Mouse (Mus musculus) retina, embryonic 14.5 days (tissue): ENCODE measurements around the gene Zpbp2.
"Not testable (repeated sequence)": the region's sequence is repeated elsewhere in the genome, so short reads cannot be mapped to it uniquely, and the experiment has no call there.

Experiments
- DNase-seq: peaks from one replicate; pipeline ENCODE4 v3.0.0-alpha.2; 2015; ENCODE audit warnings: low spot score

Gene Zpbp2

GRCm38 (mm10) chr11:98589306-98589705 is 38.4 kb downstream of the Zpbp2 start:
- DNase-seq = no peak

DNA sequence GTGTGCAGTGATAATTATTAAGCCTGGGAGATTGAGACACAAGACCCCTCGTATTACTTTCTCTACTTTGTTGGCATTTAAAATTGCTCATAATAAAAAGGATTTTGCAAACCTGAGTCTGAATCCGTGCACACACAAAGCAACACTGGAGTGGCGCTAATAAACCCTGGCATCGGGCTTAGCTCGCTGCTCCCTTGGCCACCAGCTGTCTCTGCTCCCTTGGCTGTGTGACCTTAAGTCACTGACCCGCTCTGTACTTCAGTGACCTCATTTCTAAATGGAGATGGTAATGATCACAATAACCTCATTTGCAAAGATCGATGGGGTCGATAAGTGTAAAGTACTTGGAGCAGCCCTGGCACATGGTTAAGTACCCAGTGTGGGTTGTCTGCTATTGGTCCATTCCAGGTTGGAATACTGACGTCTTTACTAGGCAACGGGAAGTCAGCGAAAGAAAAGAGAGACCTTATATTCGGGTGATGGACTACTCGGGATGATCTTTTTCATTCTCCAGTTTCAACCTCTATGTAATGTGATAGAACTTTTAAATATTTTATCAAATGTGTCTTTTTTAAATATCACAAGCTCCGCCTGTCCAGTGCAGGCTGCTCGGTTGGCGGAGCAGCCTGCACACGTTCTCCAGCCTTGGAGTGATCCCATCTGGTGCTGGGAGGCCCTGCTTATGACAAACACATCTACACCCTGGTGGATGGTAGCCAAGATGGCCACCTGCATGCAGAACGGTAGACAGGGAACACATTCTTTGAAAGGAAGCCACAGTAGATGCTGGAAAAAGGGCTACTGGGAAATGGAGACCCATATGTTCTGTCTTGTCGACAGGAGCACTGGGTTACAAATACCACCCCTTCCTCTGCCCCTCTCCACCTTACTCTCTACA is 39.9 kb downstream of the Zpbp2 start:
- DNase-seq = peak; percentile 57

GRCm38 (mm10) chr11:98595021-98595420 is 44.1 kb downstream of the Zpbp2 start:
- no peak for DNase-seq

DNA sequence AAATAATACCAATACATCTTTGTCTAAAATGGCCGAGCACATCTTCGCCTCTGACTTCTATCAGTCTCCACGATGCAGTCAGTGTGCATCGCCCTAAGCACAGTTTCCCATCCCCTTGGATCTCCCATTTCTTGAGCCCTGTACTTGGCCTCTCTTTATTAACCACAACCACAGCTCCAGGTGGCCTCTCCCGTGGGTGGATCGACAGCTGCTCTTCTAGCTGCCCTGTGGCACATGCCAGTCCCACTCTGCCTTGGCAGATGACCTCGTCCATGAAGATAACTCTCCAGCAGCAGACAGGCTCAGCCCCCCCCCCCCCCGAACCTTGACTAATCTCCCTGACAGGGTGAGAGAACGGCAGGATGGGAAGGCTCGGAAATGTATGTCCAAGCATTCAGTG is 44.6 kb downstream of the Zpbp2 start:
- DNase-seq = no peak

- DNase-seq = no peak
Measured at GRCm38 (mm10) chr11:98595955-98596354, 45.1 kb downstream of the Zpbp2 start.

GRCm38 (mm10) chr11:98597363-98597762 is 46.5 kb downstream of the Zpbp2 start:
- peak; percentile 86 for DNase-seq

- no peak for DNase-seq
Measured at GRCm38 (mm10) chr11:98597991-98598390, 47.1 kb downstream of the Zpbp2 start, which contains the start of gene Lrrc3c. Lrrc3c (plus strand) TSS chr11:98598291.

GRCm38 (mm10) chr11:98598851-98599290 is 48.0 kb downstream of the Zpbp2 start:
- no peak for DNase-seq

DNA sequence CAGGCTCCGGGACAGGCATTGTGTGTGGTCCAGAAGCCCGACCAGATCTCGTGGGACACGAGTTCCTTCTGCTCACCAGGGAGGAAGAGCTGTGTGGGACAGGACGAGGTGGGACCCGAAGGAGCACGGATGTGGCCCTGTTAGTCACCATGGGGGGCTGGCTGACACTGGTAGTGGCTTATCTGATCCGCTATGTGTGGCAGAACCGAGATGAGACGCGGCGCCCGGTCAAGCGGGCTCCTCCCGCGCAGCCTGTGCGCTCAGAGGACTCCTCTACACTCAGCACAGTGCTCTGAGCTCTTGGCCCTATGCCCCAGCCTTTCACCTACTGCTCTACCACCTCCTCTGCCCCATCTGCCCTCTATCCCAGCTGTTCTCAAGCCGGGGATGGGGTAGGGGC is 48.4 kb downstream of the Zpbp2 start:
- no peak for DNase-seq

GRCm38 (mm10) chr11:98602090-98602690 is 51.3 kb downstream of the Zpbp2 start:
- peak; percentile 78 for DNase-seq

DNA sequence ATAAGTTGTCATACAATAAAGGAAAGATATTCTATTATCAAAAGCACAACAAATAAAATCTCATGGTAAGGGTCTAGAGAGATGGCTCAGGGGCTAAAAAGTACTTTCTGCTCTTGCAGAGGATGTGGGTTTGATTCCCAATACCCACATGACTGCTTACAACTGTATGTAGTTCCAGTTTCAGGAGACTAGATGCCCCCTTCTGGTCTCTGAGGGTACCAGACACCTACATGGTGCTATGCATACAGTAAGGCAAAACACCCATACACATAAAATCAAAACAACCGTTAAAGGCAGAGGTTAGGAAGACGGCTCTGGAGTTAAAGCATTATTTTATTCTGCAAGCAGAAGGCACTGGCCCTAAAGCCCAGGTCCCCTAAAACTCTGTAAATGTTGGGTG is 53.1 kb downstream of the Zpbp2 start:
- no peak for DNase-seq

DNA sequence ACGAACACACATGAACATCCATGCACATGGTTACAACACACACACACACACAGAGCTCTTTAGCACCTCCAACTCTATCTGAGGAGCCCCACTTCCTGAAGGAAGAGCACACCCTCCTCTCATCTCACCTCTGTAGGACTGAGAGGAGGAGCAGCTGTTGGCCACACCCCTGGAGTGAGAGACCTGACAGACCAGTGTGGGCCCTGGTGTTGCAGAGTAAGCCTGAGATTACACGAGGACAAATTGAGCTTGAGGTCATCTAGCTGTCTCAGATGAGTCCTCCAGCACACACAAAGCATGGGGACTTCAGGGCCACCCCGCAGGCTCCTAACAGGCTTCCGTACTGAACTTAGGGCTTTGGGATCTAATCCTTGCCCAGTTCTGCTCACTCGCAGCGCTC is 54.0 kb downstream of the Zpbp2 start:
- DNase-seq = not testable (repeated sequence)

DNA sequence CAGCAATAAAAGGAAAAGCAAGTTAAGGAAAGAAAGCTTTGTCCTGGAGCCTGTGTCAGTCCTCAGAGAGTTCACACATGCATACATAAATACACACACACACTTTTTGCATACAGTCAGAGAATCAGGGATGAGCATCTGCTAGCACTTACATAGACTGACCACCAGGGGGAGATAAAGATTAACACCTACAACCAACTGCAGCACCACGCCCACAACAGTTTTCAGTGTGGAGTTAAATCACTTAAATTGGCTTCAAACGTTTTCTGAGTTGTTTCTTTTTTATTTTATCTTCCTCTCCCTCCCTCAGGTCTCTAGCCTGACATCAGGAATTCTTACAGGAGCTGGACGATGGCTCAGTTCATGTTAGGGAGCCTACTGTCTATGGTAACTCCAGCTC is 55.9 kb downstream of the Zpbp2 start:
- DNase-seq = peak; percentile 87
